Mouse (Mus musculus) intestine, embryonic 15.5 days (tissue): Measurements from ENCODE around the gene Stpg1. TPM values are rescaled to one million over a fixed set of nuclear protein-coding genes. Genes with fewer than 3 reads are reported as not detected.
A peak's percentile ranks its signal among the peaks of the same experiment; 100 is the strongest.

Experiments used
- ATAC-seq: fragments of 200-750 bp; cut with Nextera tagmentation; 2 replicates; pipeline ENCODE4 v1.8.0; 2017; ENCODE audit warnings: moderate TSS enrichment, moderate library complexity
- H3K27ac ChIP-seq: fragments of 300-500 bp; sonication (generic); 2 replicates; pipeline ENCODE4 v1.5.1; 2015; ENCODE audit warnings: mild to moderate bottlenecking, inconsistent platforms
- H3K27me3 ChIP-seq: fragments of 300-500 bp; sonication (generic); replicated peaks from 2 replicates; pipeline ENCODE4 v1.6.1; 2015; ENCODE audit warnings: inconsistent platforms
- H3K36me3 ChIP-seq: fragments of 300-500 bp; sonication (generic); 2 replicates; pipeline ENCODE4 v1.6.1; 2015; ENCODE audit warnings: inconsistent platforms
- H3K4me1 ChIP-seq: fragments of 300-500 bp; sonication (generic); replicated peaks from 2 replicates; pipeline ENCODE4 v1.6.1; 2015; ENCODE audit warnings: inconsistent platforms
- H3K4me2 ChIP-seq: fragments of 300-500 bp; sonication (generic); replicated peaks from 2 replicates; pipeline ENCODE4 v1.6.1; 2015; ENCODE audit warnings: mild to moderate bottlenecking, inconsistent platforms
- H3K4me3 ChIP-seq: fragments of 300-500 bp; sonication (generic); replicated peaks from 2 replicates; pipeline ENCODE4 v1.5.1; 2015; ENCODE audit warnings: inconsistent platforms
- H3K9ac ChIP-seq: fragments of 300-500 bp; sonication (generic); 2 replicates; pipeline ENCODE4 v1.6.1; 2015; ENCODE audit warnings: inconsistent platforms
- H3K9me3 ChIP-seq: fragments of 300-500 bp; sonication (generic); 2 replicates; pipeline ENCODE4 v1.6.1; 2016; ENCODE audit warnings: inconsistent platforms
- WGBS: fragments of 180-500 bp; shearing (Covaris S2); methylation state at CpG from one replicate; pipeline ENCODE4 v1.1.7; 2015; 5-methylcytosine and 5-hydroxymethylcytosine counted together
- polyA plus RNA-seq: library from polyadenylated mRNA; unstranded; fragments of >200 nt; fragmentation: Nextera tagmentation; extraction: Ambion mirVana; gene quantifications from 2 replicates; pipeline ENCODE4 v1.2.1, GENCODE M21; 2015

The Stpg1 gene
- polyA plus RNA-seq, 1 experiment from 2014 or later, result 0.30 TPM

- no peak; the same call in 1 of the 2 replicates for ATAC-seq
- Histone ChIP-seq H3K9me3 (no peaks in the 10 kb centered on the region), H3K9ac (no peak overlapping the region), H3K27ac (no peak overlapping the region), H3K4me2 (no peak overlapping the region), H3K4me3 (no peak overlapping the region), H3K36me3 (no peaks in the 10 kb centered on the region), H3K4me1 (0 out of 2 replicates have a peak, but pooled peaks cover 3% of the 10 kb centered on the region), H3K27me3 (no peaks in the 10 kb centered on the region)
- WGBS, result 48% methylated on average over 15 of the region's 15 CpGs
These were observed 22.0 kb downstream of the Stpg1 start for GRCm38 (mm10) chr4:135516351-135517316.

DNA sequence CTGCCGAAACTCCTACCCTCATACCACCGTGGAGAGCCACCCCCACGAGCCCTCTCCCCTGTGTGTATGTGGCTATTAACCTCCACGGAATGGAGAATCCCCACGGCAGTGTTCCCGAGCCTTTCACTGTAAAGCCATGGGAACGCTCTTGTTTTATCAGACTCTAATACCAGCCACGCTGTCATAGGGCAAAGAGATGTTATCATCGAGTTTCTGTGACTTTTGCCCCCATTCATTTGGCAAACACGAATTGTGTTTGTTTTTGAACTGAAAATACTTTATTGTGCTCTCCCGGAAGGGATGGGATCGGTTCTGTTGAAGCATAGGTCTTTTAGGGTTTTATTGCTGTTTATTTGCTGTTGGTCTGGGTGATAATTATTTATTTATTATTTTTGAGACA is 23.5 kb downstream of the Stpg1 start:
- peak; percentile 27; the same call in 1 of the 2 replicates for ATAC-seq
- Histone ChIP-seq H3K27me3 (no peaks in the 10 kb centered on the region), H3K4me3 (no peak overlapping the region), H3K27ac (no peak overlapping the region), H3K4me2 (no peak overlapping the region), H3K9ac (no peak overlapping the region), H3K9me3 (no peaks in the 10 kb centered on the region), H3K4me1 (0 out of 2 replicates have a peak, but pooled peaks cover 3% of the 10 kb centered on the region), H3K36me3 (no peaks in the 10 kb centered on the region)
- WGBS, result 62% methylated on average over 12 of the region's 12 CpGs

GRCm38 (mm10) chr4:135520421-135520820 is 25.8 kb downstream of the Stpg1 start:
- Histone ChIP-seq H3K4me3 (no peak overlapping the region), H3K9me3 (no peaks in the 10 kb centered on the region), H3K9ac (no peak overlapping the region), H3K4me1 (peaks cover 6% of the 10 kb centered on the region; the same call in 1 of the 2 replicates), H3K36me3 (no peaks in the 10 kb centered on the region), H3K27me3 (no peaks in the 10 kb centered on the region), H3K27ac (no peak overlapping the region), H3K4me2 (no peak overlapping the region)
- ATAC-seq, result no peak
- WGBS, result 73% methylated on average over 9 of the region's 9 CpGs

- Histone ChIP-seq H3K4me1 (peaks cover 9% of the 10 kb centered on the region), H3K27me3 (no peaks in the 10 kb centered on the region), H3K27ac (no peak overlapping the region), H3K9me3 (no peaks in the 10 kb centered on the region), H3K9ac (no peak overlapping the region), H3K4me2 (no peak overlapping the region), H3K4me3 (no peak overlapping the region), H3K36me3 (no peaks in the 10 kb centered on the region)
- WGBS, result 17% methylated on average over 6 of the region's 7 CpGs
- ATAC-seq, result no peak
These were observed 29.3 kb downstream of the Stpg1 start for GRCm38 (mm10) chr4:135523939-135524338.

GRCm38 (mm10) chr4:135525057-135525456 is 30.5 kb downstream of the Stpg1 start:
- WGBS, result 67% methylated on average over 12 of the region's 12 CpGs
- no peak for ATAC-seq
- no peaks in the 10 kb centered on the region for H3K9me3 ChIP-seq
- no peaks in the 10 kb centered on the region for H3K27me3 ChIP-seq
- H3K4me2 ChIP-seq, result no peak overlapping the region
- no peaks in the 10 kb centered on the region for H3K36me3 ChIP-seq
- peaks cover 9% of the 10 kb centered on the region for H3K4me1 ChIP-seq
- no peak overlapping the region for H3K4me3 ChIP-seq
- no peak overlapping the region for H3K27ac ChIP-seq
- H3K9ac ChIP-seq, result no peak overlapping the region

DNA sequence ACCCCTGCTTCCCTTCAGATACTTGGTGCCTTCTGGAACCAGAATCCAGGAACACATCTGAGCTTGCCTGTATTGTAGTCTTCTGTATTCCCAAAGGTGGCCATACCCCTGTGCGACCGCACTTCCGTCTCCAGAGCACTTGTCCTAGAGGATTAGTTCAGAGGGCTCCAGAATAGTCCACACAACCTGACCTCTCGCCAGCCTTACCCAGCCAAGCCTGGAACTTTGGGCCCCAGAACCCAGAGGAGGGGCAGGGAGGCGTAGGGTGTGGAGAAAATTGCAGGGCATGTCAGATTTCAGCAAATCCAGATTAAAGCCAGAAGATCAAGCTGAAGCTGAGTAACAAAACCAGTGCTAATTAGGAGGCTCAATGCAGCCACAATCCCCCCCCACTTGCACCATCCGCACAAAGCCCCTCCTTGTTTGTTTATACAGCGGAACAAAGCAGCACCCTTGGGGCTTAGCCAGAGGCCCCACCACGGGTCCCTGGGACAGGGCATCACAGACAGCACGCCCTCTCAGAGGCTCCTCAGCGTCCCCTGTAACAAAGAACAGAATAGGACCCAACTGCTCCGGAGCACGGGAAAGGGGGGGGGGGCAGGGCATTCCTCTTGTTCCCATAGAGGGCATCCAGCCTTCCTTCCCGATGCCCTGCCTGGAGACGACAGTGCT is 31.6 kb downstream of the Stpg1 start:
- 40% methylated on average over 14 of the region's 14 CpGs for WGBS
- H3K4me2 ChIP-seq, result 0 out of 2 replicates have a peak overlapping the region, but pooled peaks have one; percentile 7
- no peaks in the 10 kb centered on the region for H3K27me3 ChIP-seq
- H3K4me3 ChIP-seq, result no peak overlapping the region
- H3K27ac ChIP-seq, result no peak overlapping the region
- H3K9ac ChIP-seq, result no peak overlapping the region
- H3K9me3 ChIP-seq, result no peaks in the 10 kb centered on the region
- H3K36me3 ChIP-seq, result no peaks in the 10 kb centered on the region
- H3K4me1 ChIP-seq, result peaks cover 9% of the 10 kb centered on the region
- no peak for ATAC-seq

DNA sequence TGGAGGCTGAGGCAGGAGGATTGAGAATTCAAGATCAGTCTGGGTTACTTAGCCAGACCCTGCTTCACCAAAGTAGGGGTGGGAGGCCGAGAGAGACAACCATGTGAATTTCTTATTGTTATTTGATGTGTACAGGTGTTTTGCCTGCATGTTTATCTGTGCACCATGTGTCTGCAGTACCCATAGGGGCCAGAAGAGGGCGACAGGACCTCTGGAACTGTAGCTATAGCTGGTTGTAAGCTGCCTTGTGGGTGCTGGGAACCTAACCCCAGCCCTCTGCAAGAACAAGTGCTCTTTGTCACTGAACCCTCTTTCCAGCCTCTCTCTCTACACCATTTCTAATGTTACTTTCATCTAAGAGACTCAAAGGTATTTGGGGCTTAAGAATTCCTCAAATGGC is 35.7 kb downstream of the Stpg1 start:
- WGBS, result 68% methylated on average over 2 of the region's 2 CpGs
- H3K27ac ChIP-seq, result no peak overlapping the region
- H3K27me3 ChIP-seq, result no peaks in the 10 kb centered on the region
- H3K4me1 ChIP-seq, result peaks cover 6% of the 10 kb centered on the region; the same call in 1 of the 2 replicates
- no peak overlapping the region for H3K9ac ChIP-seq
- H3K4me2 ChIP-seq, result no peak overlapping the region
- no peaks in the 10 kb centered on the region for H3K36me3 ChIP-seq
- no peak overlapping the region for H3K4me3 ChIP-seq
- ATAC-seq, result no peak
- H3K9me3 ChIP-seq, result no peaks in the 10 kb centered on the region

DNA sequence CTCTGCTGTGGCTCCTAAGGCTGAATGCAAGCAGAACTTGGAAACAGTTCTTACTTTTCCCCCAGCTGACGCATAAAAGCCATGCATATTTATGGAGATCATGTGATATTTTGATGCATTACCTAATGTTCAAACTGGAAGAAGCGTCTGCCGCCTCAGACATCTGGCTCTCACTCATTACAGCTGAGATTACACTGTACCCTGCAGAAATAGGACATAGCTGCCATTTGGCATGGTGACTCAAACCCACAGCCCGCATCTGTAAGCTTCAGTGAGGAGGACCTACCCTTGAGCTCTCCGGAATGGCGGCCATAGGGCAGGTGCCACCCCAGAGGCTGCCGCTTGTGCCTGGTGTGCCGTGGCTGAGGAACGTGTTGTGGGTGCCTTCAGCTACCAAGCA is 36.6 kb downstream of the Stpg1 start:
- no peak overlapping the region for H3K27ac ChIP-seq
- H3K4me1 ChIP-seq, result peaks cover 2% of the 10 kb centered on the region; the same call in 1 of the 2 replicates
- no peaks in the 10 kb centered on the region for H3K36me3 ChIP-seq
- no peaks in the 10 kb centered on the region for H3K9me3 ChIP-seq
- H3K9ac ChIP-seq, result no peak overlapping the region
- WGBS, result 87% methylated on average over 9 of the region's 9 CpGs
- no peak overlapping the region for H3K4me2 ChIP-seq
- H3K4me3 ChIP-seq, result no peak overlapping the region
- no peak for ATAC-seq
- no peaks in the 10 kb centered on the region for H3K27me3 ChIP-seq

DNA sequence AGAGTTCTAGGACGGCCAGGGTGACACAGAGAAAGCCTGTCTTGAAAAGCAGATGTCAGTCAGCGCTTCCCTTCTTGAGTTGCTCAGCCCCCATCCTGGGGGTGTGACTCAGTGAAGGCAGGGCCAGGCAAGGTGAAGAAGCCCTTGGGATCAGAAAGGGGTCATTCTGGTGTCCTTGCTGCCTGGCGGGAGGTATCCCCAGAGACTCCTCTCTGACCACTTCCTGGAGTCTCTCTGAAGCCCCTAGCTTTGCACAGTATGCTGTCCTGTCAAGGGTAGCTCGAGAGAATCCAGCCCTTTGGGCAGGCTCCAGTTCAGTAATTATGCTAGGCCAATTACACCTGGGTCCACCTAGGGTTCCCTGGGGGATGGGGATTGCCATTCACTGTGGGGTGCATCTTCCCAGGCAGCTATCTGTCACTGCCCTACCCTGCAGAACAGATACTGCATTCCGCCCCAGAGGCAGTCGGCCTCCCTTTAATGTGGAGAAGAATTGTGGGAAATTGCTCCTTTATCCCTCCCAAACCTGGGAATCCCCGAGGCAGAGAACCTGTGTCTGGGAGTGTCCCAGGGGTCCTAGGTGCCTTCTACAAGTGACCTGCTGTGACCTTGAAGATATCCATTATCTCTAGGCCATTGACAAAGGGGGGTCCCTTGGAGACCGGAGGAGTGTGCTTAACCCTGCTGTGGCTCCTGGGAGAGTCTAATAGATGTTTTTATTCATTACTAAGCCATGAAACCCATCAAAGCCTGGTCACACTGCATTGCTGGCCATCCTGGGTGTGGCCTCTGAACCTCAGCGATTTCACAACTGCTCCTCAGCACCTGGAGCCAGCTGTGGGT is 37.4 kb downstream of the Stpg1 start:
- no peaks in the 10 kb centered on the region for H3K9me3 ChIP-seq
- no peak overlapping the region for H3K4me2 ChIP-seq
- WGBS, result 51% methylated on average over 9 of the region's 9 CpGs
- no peaks in the 10 kb centered on the region for H3K4me1 ChIP-seq
- no peak overlapping the region for H3K9ac ChIP-seq
- no peak for ATAC-seq
- H3K27me3 ChIP-seq, result no peaks in the 10 kb centered on the region
- H3K27ac ChIP-seq, result no peak overlapping the region
- H3K4me3 ChIP-seq, result no peak overlapping the region
- no peaks in the 10 kb centered on the region for H3K36me3 ChIP-seq

GRCm38 (mm10) chr4:135533001-135533400 is 38.4 kb downstream of the Stpg1 start:
- H3K36me3 ChIP-seq, result no peaks in the 10 kb centered on the region
- no peak overlapping the region for H3K9ac ChIP-seq
- no peak overlapping the region for H3K27ac ChIP-seq
- no peak overlapping the region for H3K4me3 ChIP-seq
- H3K4me1 ChIP-seq, result no peaks in the 10 kb centered on the region
- no peak for ATAC-seq
- WGBS, result 62% methylated on average over 6 of the region's 6 CpGs
- H3K9me3 ChIP-seq, result no peaks in the 10 kb centered on the region
- H3K27me3 ChIP-seq, result no peaks in the 10 kb centered on the region
- H3K4me2 ChIP-seq, result no peak overlapping the region

- 98% methylated on average over 3 of the region's 3 CpGs for WGBS
- Histone ChIP-seq H3K9ac (no peak overlapping the region), H3K9me3 (no peaks in the 10 kb centered on the region), H3K4me3 (no peak overlapping the region), H3K27me3 (no peaks in the 10 kb centered on the region), H3K27ac (no peak overlapping the region), H3K4me2 (no peak overlapping the region), H3K4me1 (no peaks in the 10 kb centered on the region), H3K36me3 (no peaks in the 10 kb centered on the region)
- ATAC-seq, result no peak
These were observed 40.4 kb downstream of the Stpg1 start for GRCm38 (mm10) chr4:135535021-135535420.

- no peak overlapping the region for H3K4me2 ChIP-seq
- ATAC-seq, result no peak
- no peaks in the 10 kb centered on the region for H3K27me3 ChIP-seq
- H3K4me3 ChIP-seq, result no peak overlapping the region
- no peak overlapping the region for H3K9ac ChIP-seq
- H3K27ac ChIP-seq, result no peak overlapping the region
- H3K4me1 ChIP-seq, result no peaks in the 10 kb centered on the region
- 87% methylated on average over 12 of the region's 12 CpGs for WGBS
- H3K9me3 ChIP-seq, result no peaks in the 10 kb centered on the region
- H3K36me3 ChIP-seq, result no peaks in the 10 kb centered on the region
These were observed 44.5 kb downstream of the Stpg1 start for GRCm38 (mm10) chr4:135539056-135539455.
